Mouse (Mus musculus) MEL (cell line): ENCODE measurements around the gene Ppp1r9b. TPM values are rescaled to one million over a fixed set of nuclear protein-coding genes. Genes with fewer than 3 reads are reported as not detected.

ENCODE experiments used
- DNase-seq: peaks from one replicate; pipeline ENCODE4 v3.0.0; 2011; ENCODE audit warnings: low read depth, low spot score
- H3K27ac ChIP-seq: 2 replicates; pipeline ENCODE4 v1.5.1; 2012; ENCODE audit warnings: low read depth, mild to moderate bottlenecking, control low read depth, low read length, moderate library complexity; ENCODE audit not compliant: control insufficient read depth
- H3K27me3 ChIP-seq, 2 experiments: fragments of 150-350 bp in 1 of 2; sonication (generic) in 1 of 2; 2 replicates each; pipeline ENCODE4 v1.6.1; 2012; ENCODE audit warnings: low read length in 2 of 2, mild to moderate bottlenecking in 2 of 2, improper control_type of control experiment in 1 of 2, moderate library complexity in 1 of 2; ENCODE audit not compliant: insufficient read depth in 2 of 2, control insufficient read depth in 1 of 2
- H3K36me3 ChIP-seq, 2 experiments: 2 replicates each; pipeline ENCODE4 v1.6.1; 2012 to 2014; ENCODE audit warnings: low read length in 2 of 2, improper control_type of control experiment in 1 of 2, inconsistent platforms in 1 of 2, mild to moderate bottlenecking in 1 of 2; ENCODE audit not compliant: insufficient read depth in 2 of 2, control insufficient read depth in 1 of 2
- H3K4me1 ChIP-seq, 2 experiments: fragments of 150-350 bp in 1 of 2; sonication (generic) in 1 of 2; 2 replicates each; pipeline ENCODE4 v1.6.1; 2012; ENCODE audit warnings: low read length in 2 of 2, improper control_type of control experiment in 1 of 2, mild to moderate bottlenecking in 1 of 2; ENCODE audit not compliant: insufficient read depth in 2 of 2, control insufficient read depth in 1 of 2
- H3K4me3 ChIP-seq, 2 experiments: fragments of 150-350 bp in 1 of 2; sonication (generic) in 1 of 2; 2 replicates each; pipeline ENCODE4 v1.5.1; 2012; ENCODE audit warnings: low read depth in 2 of 2, low read length in 2 of 2, mild to moderate bottlenecking in 2 of 2, moderate library complexity in 2 of 2, control low read depth in 1 of 2, improper control_type of control experiment in 1 of 2; ENCODE audit not compliant: control insufficient read depth in 1 of 2, insufficient read depth in 1 of 2
- H3K79me2 ChIP-seq: 2 replicates; pipeline ENCODE4 v1.6.1; 2012; ENCODE audit warnings: mild to moderate bottlenecking, low read length, moderate library complexity; ENCODE audit not compliant: control insufficient read depth, poor library complexity, insufficient read depth
- H3K9ac ChIP-seq: 2 replicates; pipeline ENCODE4 v1.6.1; 2012; ENCODE audit warnings: low read depth, mild to moderate bottlenecking, control low read depth, low read length, moderate library complexity; ENCODE audit not compliant: control insufficient read depth, poor library complexity, severe bottlenecking
- H3K9me3 ChIP-seq: fragments of 150-350 bp; sonication (generic); replicated peaks from 2 replicates; pipeline ENCODE4 v1.6.1; 2012; ENCODE audit warnings: mild to moderate bottlenecking, low read length, improper control_type of control experiment, moderate library complexity; ENCODE audit not compliant: insufficient read depth
- CHD1 ChIP-seq: IDR thresholded peaks from 2 replicates; pipeline ENCODE4 v1.6.1; 2012; ENCODE audit warnings: low read depth, mild to moderate bottlenecking, inconsistent platforms, low read length, improper control_type of control experiment
- EP300 ChIP-seq, 2 experiments: IDR thresholded peaks; 2 replicates each; pipeline ENCODE4 v1.6.1; 2011; ENCODE audit warnings: improper control_type of control experiment in 2 of 2, low read length in 2 of 2, low read depth in 1 of 2, mild to moderate bottlenecking in 1 of 2
- HCFC1 ChIP-seq: IDR thresholded peaks from 2 replicates; pipeline ENCODE4 v1.6.1; 2012; ENCODE audit warnings: low read depth, mild to moderate bottlenecking, inconsistent platforms, low read length, improper control_type of control experiment, moderate library complexity
- JUND ChIP-seq: IDR thresholded peaks from 2 replicates; pipeline ENCODE4 v1.6.1; 2011; ENCODE audit warnings: low read depth, mild to moderate bottlenecking, improper control_type of control experiment, low read length
- MAZ ChIP-seq: IDR thresholded peaks from 2 replicates; pipeline ENCODE4 v1.6.1; 2012; ENCODE audit warnings: low read depth, mild to moderate bottlenecking, inconsistent platforms, low read length, improper control_type of control experiment
- MEF2A ChIP-seq: IDR thresholded peaks from 2 replicates; pipeline ENCODE4 v1.6.1; 2014; ENCODE audit warnings: low read depth, mild to moderate bottlenecking, inconsistent platforms, low read length, improper control_type of control experiment; ENCODE audit not compliant: poor library complexity, insufficient replicate concordance, severe bottlenecking; ENCODE audit errors: extremely low read depth
- MXI1 ChIP-seq: IDR thresholded peaks from 2 replicates; pipeline ENCODE4 v1.6.1; 2011; ENCODE audit warnings: mild to moderate bottlenecking, low read depth, low read length, improper control_type of control experiment
- MYB ChIP-seq: IDR thresholded peaks from 2 replicates; pipeline ENCODE4 v1.6.1; 2011; ENCODE audit warnings: mild to moderate bottlenecking, low read depth, low read length, improper control_type of control experiment
- NELFE ChIP-seq: IDR thresholded peaks from 2 replicates; pipeline ENCODE4 v1.6.1; 2011; ENCODE audit warnings: low read depth, low read length, improper control_type of control experiment
- NRF1 ChIP-seq: IDR thresholded peaks from 2 replicates; pipeline ENCODE4 v1.6.1; 2014; ENCODE audit warnings: low read depth, mild to moderate bottlenecking, inconsistent platforms, low read length, improper control_type of control experiment, moderate library complexity; ENCODE audit not compliant: poor library complexity, insufficient read depth, severe bottlenecking
- POLR2A ChIP-seq, 2 experiments: IDR thresholded peaks; 2 replicates each; pipeline ENCODE4 v1.6.1; 2011 to 2012; ENCODE audit warnings: low read length in 2 of 2, mild to moderate bottlenecking in 2 of 2, control low read depth in 1 of 2, improper control_type of control experiment in 1 of 2, low read depth in 1 of 2, moderate library complexity in 1 of 2; ENCODE audit not compliant: control insufficient read depth in 1 of 2, insufficient read depth in 1 of 2, poor library complexity in 1 of 2
- POLR2AphosphoS5 ChIP-seq: IDR thresholded peaks from 2 replicates; pipeline ENCODE4 v1.6.1; 2012; ENCODE audit warnings: low read depth, borderline replicate concordance, mild to moderate bottlenecking, inconsistent platforms, low read length, moderate library complexity, mixed read lengths
- RAD21 ChIP-seq: IDR thresholded peaks from 2 replicates; pipeline ENCODE4 v1.6.1; 2011; ENCODE audit warnings: mild to moderate bottlenecking, low read depth, low read length, improper control_type of control experiment
- RCOR1 ChIP-seq: IDR thresholded peaks from 2 replicates; pipeline ENCODE4 v1.6.1; 2012; ENCODE audit warnings: low read depth, mild to moderate bottlenecking, inconsistent platforms, low read length, improper control_type of control experiment
- SIN3A ChIP-seq: IDR thresholded peaks from 2 replicates; pipeline ENCODE4 v1.6.1; 2012; ENCODE audit warnings: low read length, improper control_type of control experiment, inconsistent platforms
- SMC3 ChIP-seq: IDR thresholded peaks from 2 replicates; pipeline ENCODE4 v1.6.1; 2011; ENCODE audit warnings: low read depth, low read length, improper control_type of control experiment
- USF1 ChIP-seq: IDR thresholded peaks from 2 replicates; pipeline ENCODE4 v1.6.1; 2014; ENCODE audit warnings: low read depth, mild to moderate bottlenecking, inconsistent platforms, low read length, improper control_type of control experiment, moderate library complexity
- ZNF384 ChIP-seq: IDR thresholded peaks from 2 replicates; pipeline ENCODE4 v1.6.1; 2012; ENCODE audit warnings: low read depth, mild to moderate bottlenecking, inconsistent platforms, low read length, improper control_type of control experiment
- polyA plus RNA-seq, 2 experiments: library from polyadenylated mRNA; stranded (reverse) in 1 of 2; unstranded in 1 of 2; fragments of >175 nt in 1 of 2; fragments of >200 nt in 1 of 2; gene quantifications; 2 replicates each; pipeline versions ENCODE4 v1.2.1 to v1.2.4; 2012; ENCODE audit warnings: low replicate concordance in 2 of 2, low read depth in 1 of 2; ENCODE audit not compliant: insufficient read length in 2 of 2, insufficient read depth in 1 of 2, missing spikeins in 1 of 2
- total RNA-seq: library from RNA; depleted of rRNA; stranded (reverse); fragments of 300-350 nt; gene quantifications from 2 replicates; pipeline ENCODE4 v1.2.3, GENCODE M21; 2012

Gene Ppp1r9b
- total and polyA plus RNA-seq, 3 experiments, result 47.0 to 169 (median 150) TPM

DNA sequence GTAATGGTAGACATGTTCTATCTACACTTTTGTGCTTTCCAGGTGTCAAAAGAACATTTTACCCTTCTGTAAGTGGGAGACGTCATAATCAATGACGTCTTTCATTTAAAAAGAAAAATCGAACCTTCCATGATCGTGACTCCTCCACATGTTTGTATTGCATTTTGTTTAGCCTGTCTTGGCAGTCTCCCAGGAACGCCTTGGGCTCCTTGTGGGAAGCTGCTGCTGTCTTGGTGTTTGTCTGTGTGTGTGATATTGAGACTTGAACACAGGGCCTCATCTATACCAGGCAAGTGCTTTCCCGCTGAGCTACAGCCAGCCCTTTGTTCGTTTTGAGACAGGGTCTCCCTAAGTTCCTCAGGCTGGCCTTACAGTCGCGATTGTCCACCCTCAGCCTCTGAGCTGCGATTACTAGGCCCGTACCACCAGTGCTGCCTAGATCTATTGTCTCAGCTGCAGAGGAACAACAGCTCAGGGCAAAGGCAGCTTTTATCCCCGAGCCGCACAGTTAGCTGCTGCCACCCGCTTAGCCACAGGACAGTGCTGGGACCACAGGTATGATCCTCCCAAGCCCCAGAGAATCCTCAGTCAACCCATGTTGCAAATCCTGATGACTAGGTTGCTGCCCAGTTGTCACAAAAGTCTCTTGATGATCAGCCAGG is 47.5 kb downstream of the Ppp1r9b start:
- Histone ChIP-seq H3K27ac (no peak overlapping the region), H3K27me3 (no peaks in the 10 kb centered on the region), H3K9ac (no peak overlapping the region), H3K79me2 (no peaks in the 10 kb centered on the region), H3K36me3 (no peaks in the 10 kb centered on the region; a peak in 1 of 4 replicates), H3K9me3 (no peaks in the 10 kb centered on the region), H3K4me1 (peaks cover 0 to 7% of the 10 kb centered on the region in 2 experiments; a peak in 2 of 4 replicates), H3K4me3 (no peak overlapping the region)
- no peak for TF ChIP-seq NRF1
- TF ChIP-seq MYB, result no peak
- no peak for TF ChIP-seq HCFC1
- TF ChIP-seq SIN3A, result no peak
- TF ChIP-seq EP300 (IDR thresholded peaks at IDR 0.05; ENCODE audit: low read depth in 1 of 2, low read length in 2 of 2), result no peak
- no peak for TF ChIP-seq ZNF384
- TF ChIP-seq RAD21, result no peak
- TF ChIP-seq POLR2A (IDR thresholded peaks at IDR 0.05; ENCODE audit: control insufficient read depth in 1 of 2, insufficient read depth in 1 of 2, low read depth in 1 of 2, low read length in 2 of 2, poor library complexity in 1 of 2), result no peak
- no peak for TF ChIP-seq SMC3
- TF ChIP-seq NELFE, result no peak
- TF ChIP-seq JUND, result no peak
- TF ChIP-seq MXI1, result no peak
- TF ChIP-seq MAZ, result no peak
- TF ChIP-seq USF1, result no peak
- no peak for TF ChIP-seq RCOR1
- no peak for TF ChIP-seq CHD1
- no peak for TF ChIP-seq POLR2AphosphoS5
- no peak for TF ChIP-seq MEF2A
- no peak for DNase-seq

- Histone ChIP-seq H3K27ac (no peak overlapping the region), H3K36me3 (no peaks in the 10 kb centered on the region; a peak in 1 of 4 replicates), H3K79me2 (no peaks in the 10 kb centered on the region), H3K4me1 (peaks cover 0 to 7% of the 10 kb centered on the region in 2 experiments; a peak in 2 of 4 replicates), H3K27me3 (no peaks in the 10 kb centered on the region), H3K4me3 (no peak overlapping the region), H3K9me3 (no peaks in the 10 kb centered on the region), H3K9ac (no peak overlapping the region)
- no peak for TF ChIP-seq HCFC1
- no peak for DNase-seq
Measured at GRCm38 (mm10) chr11:95038818-95039655, 48.2 kb downstream of the Ppp1r9b start.
